Mouse (Mus musculus) left cerebral cortex, adult 2 months (tissue): ENCODE data around the gene Dlgap1. TPM values are rescaled to one million over a fixed set of nuclear protein-coding genes. Genes with fewer than 3 reads are reported as not detected.
"Not testable (repeated sequence)": the region's sequence is repeated elsewhere in the genome, so short reads cannot be mapped to it uniquely, and the experiment has no call there.

Experiments
- DNase-seq, 2 experiments: peaks; one replicate each; pipeline ENCODE4 v3.0.0; 2021 to 2022; ENCODE audit warnings: low spot score in 2 of 2, mixed read lengths in 1 of 2; ENCODE audit errors: extremely low spot score in 1 of 2
- H3K27ac ChIP-seq: fragments of 200-600 bp; 2 replicates; pipeline ENCODE4 v1.8.1; 2022
- H3K4me3 ChIP-seq: fragments of 200-600 bp; 2 replicates; pipeline ENCODE4 v1.8.1; 2022
- CTCF ChIP-seq: fragments of 200-600 bp; IDR thresholded peaks from 2 replicates; pipeline ENCODE4 v1.8.1; 2022; ENCODE audit warnings: antibody characterized with exemption, mild to moderate bottlenecking, moderate library complexity
- intact Hi-C: fragments of 180-260 bp; cut with DNase I; formaldehyde crosslinking; loops from one replicate; pipeline ENCODE4 v1.15.1; 2025
- total RNA-seq, 2 experiments: library from RNA; stranded (reverse); gene quantifications; 2 replicates each; pipeline ENCODE4 v1.2.3; 2021

Dlgap1 gene
- total RNA-seq, 2 experiments from 2014 or later: 497 to 510 TPM

- intact Hi-C loops: no loop called here
- Histone ChIP-seq H3K27ac (no peak overlapping the region), H3K4me3 (no peak overlapping the region)
- DNase-seq: no peak
- TF ChIP-seq CTCF: no peak
These were observed 854.2 kb downstream of the Dlgap1 start for GRCm38 (mm10) chr17:70823083-70823482.

- no peak overlapping the region for H3K27ac ChIP-seq
- intact Hi-C loops: no loop called here
These were observed 857.4 kb downstream of the Dlgap1 start for GRCm38 (mm10) chr17:70826227-70826626.

GRCm38 (mm10) chr17:70827463-70828179, 858.7 kb downstream of the Dlgap1 start:
- intact Hi-C loops, H3K27ac ChIP-seq, DNase-seq, H3K4me3 ChIP-seq: not testable (repeated sequence)

More at GRCm38 (mm10) chr17:70826227-70826626, 857.4 kb downstream of the Dlgap1 start:
- TF ChIP-seq CTCF: no peak
- peak; percentile 75 to 79 for DNase-seq
- peak overlapping the region; percentile 31; the same call in 1 of the 2 replicates for H3K4me3 ChIP-seq

- DNase-seq: no peak
- no peak for TF ChIP-seq CTCF
- no peak overlapping the region for H3K27ac ChIP-seq
- no peak overlapping the region for H3K4me3 ChIP-seq
- intact Hi-C loops: no loop called here
These were observed 859.3 kb downstream of the Dlgap1 start for GRCm38 (mm10) chr17:70828180-70828528.

- TF ChIP-seq CTCF: no peak
- H3K27ac ChIP-seq: no peak overlapping the region
- no peak overlapping the region for H3K4me3 ChIP-seq
- DNase-seq: no peak
- intact Hi-C loops: no loop called here
These were observed 859.7 kb downstream of the Dlgap1 start for GRCm38 (mm10) chr17:70828569-70828968.

- TF ChIP-seq CTCF: no peak
- H3K4me3 ChIP-seq: no peak overlapping the region
- H3K27ac ChIP-seq: no peak overlapping the region
- intact Hi-C loops: no loop called here
- no peak for DNase-seq
These were observed 860.3 kb downstream of the Dlgap1 start for GRCm38 (mm10) chr17:70829217-70829616.

- no peak overlapping the region for H3K4me3 ChIP-seq
- DNase-seq: no peak
- intact Hi-C loops: no loop called here
- TF ChIP-seq CTCF: no peak
- H3K27ac ChIP-seq: no peak overlapping the region
These were observed 861.3 kb downstream of the Dlgap1 start for GRCm38 (mm10) chr17:70829943-70830715.

- intact Hi-C loops: no loop called here
- TF ChIP-seq CTCF: no peak
- DNase-seq: no peak
These were observed 862.7 kb downstream of the Dlgap1 start for GRCm38 (mm10) chr17:70831591-70831990.

GRCm38 (mm10) chr17:70832544-70832943, 863.7 kb downstream of the Dlgap1 start:
- no peak for DNase-seq
- Histone ChIP-seq H3K27ac (no peak overlapping the region), H3K4me3 (no peak overlapping the region)
- no peak for TF ChIP-seq CTCF
- intact Hi-C loops: no loop called here

More at GRCm38 (mm10) chr17:70831591-70831990, 862.7 kb downstream of the Dlgap1 start:
- no peak overlapping the region for H3K27ac ChIP-seq
- H3K4me3 ChIP-seq: no peak overlapping the region

GRCm38 (mm10) chr17:70834430-70834965, 865.6 kb downstream of the Dlgap1 start:
- Histone ChIP-seq H3K4me3 (peak overlapping the region; percentile 44), H3K27ac (no peak overlapping the region)
- intact Hi-C loops: no loop called here
- DNase-seq: no peak
- no peak for TF ChIP-seq CTCF

GRCm38 (mm10) chr17:70835071-70835790, 866.4 kb downstream of the Dlgap1 start:
- intact Hi-C loops: no loop called here
- DNase-seq: no peak
- no peak for TF ChIP-seq CTCF
- peak overlapping the region; percentile 44 for H3K4me3 ChIP-seq
- no peak overlapping the region for H3K27ac ChIP-seq

- intact Hi-C loops: no loop called here
- no peak for DNase-seq
- TF ChIP-seq CTCF: no peak
- Histone ChIP-seq H3K4me3 (no peak overlapping the region), H3K27ac (no peak overlapping the region)
These were observed 867.9 kb downstream of the Dlgap1 start for GRCm38 (mm10) chr17:70836820-70837219.

- H3K27ac ChIP-seq, H3K4me3 ChIP-seq, DNase-seq, intact Hi-C loops: not testable (repeated sequence)
These were observed 868.6 kb downstream of the Dlgap1 start for GRCm38 (mm10) chr17:70837474-70837873.
